Mouse (Mus musculus) lung, adult 2 months (tissue): Measurements from ENCODE around the gene Csf1. TPM values are rescaled to one million over a fixed set of nuclear protein-coding genes. Genes with fewer than 3 reads are reported as not detected.

ENCODE experiments used
- DNase-seq: peaks from one replicate; pipeline ENCODE4 v3.0.0; 2022
- H3K4me1 ChIP-seq: fragments of 200-500 bp; 2 replicates; pipeline ENCODE4 v1.6.1; 2011; ENCODE audit warnings: low read length; ENCODE audit not compliant: control insufficient read depth, insufficient read depth
- H3K4me3 ChIP-seq: fragments of 200-500 bp; replicated peaks from 2 replicates; pipeline ENCODE3; 2011; ENCODE audit warnings: low read depth, mild to moderate bottlenecking, control low read depth, low read length; ENCODE audit errors: extremely low read depth
- CTCF ChIP-seq: fragments of 200-500 bp; IDR thresholded peaks from 2 replicates; pipeline ENCODE4 v1.5.1; 2011; ENCODE audit warnings: mild to moderate bottlenecking, low read length, control low read depth; ENCODE audit not compliant: insufficient read depth
- POLR2A ChIP-seq: fragments of 200-500 bp; IDR thresholded peaks from 2 replicates; pipeline ENCODE4 v1.6.1; 2011; ENCODE audit warnings: low read depth, mild to moderate bottlenecking, control low read depth, low read length, borderline replicate concordance; ENCODE audit errors: extremely low read depth
- WGBS: fragments of 180-500 bp; shearing (Covaris S2); methylation state at CpG from one replicate; pipeline ENCODE4 v1.1.7; 2018; 5-methylcytosine and 5-hydroxymethylcytosine counted together
- polyA plus RNA-seq: library from polyadenylated mRNA; depleted of rRNA; stranded (reverse); fragments of >200 nt; gene quantifications from 2 replicates; pipeline ENCODE4 v1.2.3, GENCODE M21; 2012

Csf1 gene
- polyA plus RNA-seq, 1 experiment: 32.5 TPM

DNA sequence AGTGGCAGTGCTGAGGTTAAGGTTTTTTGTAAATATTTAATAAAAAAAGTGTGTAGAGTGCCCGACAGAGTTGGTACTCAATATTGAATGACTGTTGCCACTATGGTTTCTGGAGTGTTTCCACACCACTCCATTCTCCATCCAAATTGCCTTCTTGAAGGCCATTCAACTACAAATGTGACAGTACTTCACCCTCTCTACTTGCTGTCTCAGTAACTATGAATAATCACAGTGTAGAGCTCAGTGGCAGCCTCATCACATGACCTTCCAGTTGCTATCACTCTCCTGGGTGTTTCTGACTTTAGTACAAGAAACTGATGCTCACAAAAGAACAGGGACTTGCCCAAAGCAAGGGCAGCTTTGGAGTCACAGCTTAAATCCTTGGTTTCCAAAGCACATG lies 44.3 kb downstream of the Csf1 start:
- WGBS: 50% methylated on average over 1 of the region's 1 CpGs
- Histone ChIP-seq H3K4me1 (peaks cover 2% of the 10 kb centered on the region), H3K4me3 (no peak overlapping the region)
- no peak for TF ChIP-seq POLR2A
- no peak for TF ChIP-seq CTCF
- peak; percentile 21 for DNase-seq

DNA sequence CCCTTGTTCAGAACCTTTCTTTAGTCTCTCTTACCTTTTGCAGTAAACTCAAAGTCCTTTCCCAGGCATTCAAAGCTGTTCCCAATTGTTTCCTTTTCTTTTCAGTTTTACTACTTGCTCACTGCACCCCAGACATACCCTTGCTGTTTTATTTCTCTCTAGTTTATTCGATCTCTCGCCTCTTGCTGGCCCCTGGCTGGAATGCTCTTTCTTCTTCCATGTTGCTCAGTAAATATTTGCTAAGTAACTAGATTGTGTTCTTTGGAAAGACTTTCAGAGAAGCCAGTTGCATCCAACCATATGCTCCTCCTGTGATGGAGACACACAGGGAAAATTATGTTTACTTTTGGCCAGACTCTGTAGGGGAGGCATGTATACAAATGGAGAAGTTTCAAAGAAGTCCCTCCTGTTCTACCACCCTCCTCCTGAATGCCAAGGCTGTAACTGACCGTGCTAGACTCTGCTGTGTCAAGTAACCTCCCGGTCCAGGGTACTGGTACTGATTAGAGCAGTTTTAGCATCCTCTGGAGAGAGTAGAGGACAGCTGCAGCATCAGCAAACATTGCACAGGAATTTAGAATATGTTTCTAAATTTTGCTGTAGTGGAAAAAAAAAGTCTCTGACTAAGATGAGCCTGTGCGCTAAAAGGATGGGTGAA lies 45.9 kb downstream of the Csf1 start:
- Histone ChIP-seq H3K4me1 (peaks cover 2% of the 10 kb centered on the region), H3K4me3 (no peak overlapping the region)
- TF ChIP-seq POLR2A (no peak), CTCF (no peak)
- no peak for DNase-seq
- 47% methylated on average over 5 of the region's 5 CpGs for WGBS

GRCm38 (mm10) chr3:107712081-107712480 lies 48.2 kb downstream of the Csf1 start:
- TF ChIP-seq CTCF: no peak
- TF ChIP-seq POLR2A: no peak
- H3K4me1 ChIP-seq: peaks cover 2% of the 10 kb centered on the region
- WGBS: 59% methylated on average over 3 of the region's 3 CpGs
- no peak for DNase-seq
- no peak overlapping the region for H3K4me3 ChIP-seq

GRCm38 (mm10) chr3:107709156-107709555 lies 51.1 kb downstream of the Csf1 start:
- Histone ChIP-seq H3K4me1 (peaks cover 2% of the 10 kb centered on the region), H3K4me3 (no peak overlapping the region)
- TF ChIP-seq CTCF: no peak
- no peak for TF ChIP-seq POLR2A
- WGBS: 72% methylated on average over 3 of the region's 3 CpGs
- DNase-seq: no peak

- Histone ChIP-seq H3K4me1 (peaks cover 2% of the 10 kb centered on the region), H3K4me3 (no peak overlapping the region)
- WGBS: 58% methylated on average over 4 of the region's 4 CpGs
- no peak for TF ChIP-seq POLR2A
- no peak for TF ChIP-seq CTCF
- no peak for DNase-seq
Observed at GRCm38 (mm10) chr3:107707239-107707638, 53.0 kb downstream of the Csf1 start.

DNA sequence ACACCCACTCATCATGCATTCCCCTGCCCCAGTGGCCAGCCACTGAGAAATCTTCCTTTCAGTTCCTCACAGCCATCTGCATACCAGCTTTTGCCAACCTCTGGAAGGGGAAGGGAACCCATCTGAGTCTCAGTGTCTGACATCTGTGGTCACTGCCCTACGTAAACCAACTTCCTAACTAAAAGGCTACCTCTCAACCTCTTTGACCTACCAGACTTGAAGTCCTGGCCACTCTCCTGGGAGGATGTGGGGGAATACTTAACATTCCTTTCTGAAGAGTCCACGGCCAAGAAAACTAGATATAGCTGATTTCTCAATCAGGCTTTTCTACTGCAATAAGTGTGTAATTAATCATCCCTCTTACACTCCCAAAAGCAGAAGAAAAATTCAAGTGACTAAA lies 54.1 kb downstream of the Csf1 start:
- Histone ChIP-seq H3K4me1 (peaks cover 2% of the 10 kb centered on the region), H3K4me3 (no peak overlapping the region)
- WGBS: 28% methylated on average over 2 of the region's 2 CpGs
- TF ChIP-seq CTCF: no peak
- no peak for TF ChIP-seq POLR2A
- no peak for DNase-seq

DNA sequence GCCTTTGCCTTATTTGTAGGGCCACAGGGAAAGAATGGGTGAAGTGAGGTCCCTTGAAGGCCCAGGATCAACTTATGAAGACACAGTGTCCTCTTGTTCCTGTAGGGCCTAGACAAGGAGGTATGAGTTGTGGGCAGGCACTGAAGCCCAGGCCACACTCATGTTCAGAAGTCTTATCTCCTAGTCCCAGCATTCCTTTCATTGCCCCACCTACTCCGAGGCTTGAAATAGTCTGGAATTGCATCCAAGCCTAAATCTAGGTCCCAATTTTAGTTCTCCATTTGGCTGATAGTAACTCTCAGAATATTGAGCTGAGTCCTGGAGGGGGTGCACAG lies 55.9 kb downstream of the Csf1 start:
- no peak for DNase-seq
- WGBS: 71% methylated on average over 1 of the region's 1 CpGs
- TF ChIP-seq POLR2A (no peak), CTCF (no peak)
- Histone ChIP-seq H3K4me3 (no peak overlapping the region), H3K4me1 (peaks cover 2% of the 10 kb centered on the region)

GRCm38 (mm10) chr3:107703675-107704370 lies 56.4 kb downstream of the Csf1 start:
- 67% methylated on average over 7 of the region's 7 CpGs for WGBS
- TF ChIP-seq CTCF: no peak
- no peak for TF ChIP-seq POLR2A
- DNase-seq: no peak
- H3K4me1 ChIP-seq: peaks cover 2% of the 10 kb centered on the region
- no peak overlapping the region for H3K4me3 ChIP-seq

- 86% methylated on average over 1 of the region's 1 CpGs for WGBS
- TF ChIP-seq POLR2A: no peak
- TF ChIP-seq CTCF: no peak
- no peak for DNase-seq
- H3K4me1 ChIP-seq: peaks cover 2% of the 10 kb centered on the region
- H3K4me3 ChIP-seq: no peak overlapping the region
Observed at GRCm38 (mm10) chr3:107701767-107702394, 58.4 kb downstream of the Csf1 start.

DNA sequence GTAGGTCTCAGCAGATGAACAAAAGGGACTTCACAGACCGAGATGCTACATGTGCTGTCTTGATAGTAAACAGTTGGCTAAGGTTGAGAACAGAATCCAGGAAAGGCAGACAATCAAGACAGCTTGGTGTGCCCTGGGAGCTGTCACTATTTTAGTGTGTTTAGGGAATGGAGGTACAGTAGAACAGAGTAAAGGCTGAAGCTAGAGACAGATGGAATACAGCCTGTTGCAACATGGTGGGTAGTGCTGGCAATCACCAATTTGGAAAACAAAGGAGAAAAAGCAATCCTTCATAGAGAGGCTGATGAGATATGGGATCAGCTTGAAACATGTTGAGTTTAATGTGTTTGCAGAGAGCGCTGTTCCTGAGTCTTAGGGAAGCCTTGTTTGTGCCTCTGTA lies 59.6 kb downstream of the Csf1 start:
- 88% methylated on average over 2 of the region's 2 CpGs for WGBS
- TF ChIP-seq POLR2A (no peak), CTCF (no peak)
- Histone ChIP-seq H3K4me1 (no peaks in the 10 kb centered on the region; the same call in 1 of the 2 replicates), H3K4me3 (no peak overlapping the region)
- DNase-seq: no peak
